Mouse (Mus musculus): Measurements from ENCODE around the gene Tmem163. TPM values are rescaled to one million over a fixed set of nuclear protein-coding genes. Genes with fewer than 3 reads are reported as not detected.

Gene Tmem163
- polyA plus RNA-seq, 1 experiment from 2014 or later = 64.5 TPM

GRCm38 (mm10) chr1:127555822-127556485, 123.4 kb downstream of the Tmem163 start:
- peak; percentile 92 for ATAC-seq (ENCODE audit: low read depth)

DNA sequence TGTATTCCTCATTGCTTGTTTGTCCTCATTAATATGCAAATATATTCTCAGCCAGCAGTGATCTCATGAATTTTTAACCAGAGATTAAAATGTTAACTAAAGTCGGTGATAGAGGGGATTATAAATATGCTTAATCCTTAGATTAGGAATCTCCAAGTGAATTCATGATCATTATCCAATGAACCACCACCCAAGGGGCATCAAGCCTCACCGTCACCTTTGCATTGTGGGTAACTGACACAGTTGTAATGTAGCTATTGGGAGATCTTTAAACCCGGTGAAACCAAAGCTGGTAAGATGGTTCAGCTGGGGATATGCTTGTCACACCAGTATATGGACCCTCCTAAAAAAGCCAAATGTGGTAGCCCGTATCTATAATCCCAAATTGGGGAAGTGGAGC, 131.3 kb downstream of the Tmem163 start:
- 51% methylated on average over 4 of the region's 4 CpGs for WGBS
- ATAC-seq (ENCODE audit: low read depth) = no peak
- no peak overlapping the region for H3K4me2 ChIP-seq (ENCODE audit: low read depth, low read length)

More at GRCm38 (mm10) chr1:127555822-127556485, 123.4 kb downstream of the Tmem163 start:
- Histone ChIP-seq H3K36me3 (ENCODE audit: control insufficient read depth, insufficient read depth, low read length) (no peaks in the 10 kb centered on the region), H3K4me1 (ENCODE audit: control insufficient read depth, insufficient read depth, low read length) (0 out of 2 replicates have a peak, but pooled peaks cover 8% of the 10 kb centered on the region), H3K27ac (ENCODE audit: low read depth, low read length) (peak overlapping the region; percentile 83), H3K4me3 (ENCODE audit: low read depth, low read length) (no peak overlapping the region), H3K4me2 (ENCODE audit: low read depth, low read length) (no peak overlapping the region), H3K9ac (replicated peaks; ENCODE audit: low read depth, low read length) (no peak overlapping the region), H3K27me3 (ENCODE audit: control insufficient read depth, insufficient read depth, low read length) (no peaks in the 10 kb centered on the region), H3K9me3 (ENCODE audit: control insufficient read depth, low read length) (no peaks in the 10 kb centered on the region)
- 15% methylated on average over 6 of the region's 6 CpGs for WGBS

GRCm38 (mm10) chr1:127542756-127543155, 136.6 kb downstream of the Tmem163 start:
- Histone ChIP-seq H3K9me3 (ENCODE audit: control insufficient read depth, low read length) (no peaks in the 10 kb centered on the region), H3K27ac (ENCODE audit: low read depth, low read length) (no peak overlapping the region), H3K36me3 (ENCODE audit: control insufficient read depth, insufficient read depth, low read length) (no peaks in the 10 kb centered on the region), H3K4me1 (ENCODE audit: control insufficient read depth, insufficient read depth, low read length) (peaks cover 2% of the 10 kb centered on the region), H3K27me3 (ENCODE audit: control insufficient read depth, insufficient read depth, low read length) (peaks cover 16% of the 10 kb centered on the region; the same call in 1 of the 2 replicates), H3K4me2 (ENCODE audit: low read depth, low read length) (no peak overlapping the region), H3K4me3 (ENCODE audit: low read depth, low read length) (no peak overlapping the region), H3K9ac (replicated peaks; ENCODE audit: low read depth, low read length) (no peak overlapping the region)
- ATAC-seq (ENCODE audit: low read depth) = no peak
- 18% methylated on average over 1 of the region's 1 CpGs for WGBS

More for the DNA sequence above, 131.3 kb downstream of the Tmem163 start:
- H3K27ac ChIP-seq (ENCODE audit: low read depth, low read length) = no peak overlapping the region
- no peaks in the 10 kb centered on the region for H3K36me3 ChIP-seq (ENCODE audit: control insufficient read depth, insufficient read depth, low read length)
- no peak overlapping the region for H3K4me3 ChIP-seq (ENCODE audit: low read depth, low read length)
- no peaks in the 10 kb centered on the region for H3K27me3 ChIP-seq (ENCODE audit: control insufficient read depth, insufficient read depth, low read length)
- H3K4me1 ChIP-seq (ENCODE audit: control insufficient read depth, insufficient read depth, low read length) = no peaks in the 10 kb centered on the region
- no peak overlapping the region for H3K9ac ChIP-seq (replicated peaks; ENCODE audit: low read depth, low read length)
- no peaks in the 10 kb centered on the region for H3K9me3 ChIP-seq (ENCODE audit: control insufficient read depth, low read length)

GRCm38 (mm10) chr1:127541931-127542330, 137.4 kb downstream of the Tmem163 start:
- WGBS = 88% methylated on average over 7 of the region's 7 CpGs
- Histone ChIP-seq H3K27ac (ENCODE audit: low read depth, low read length) (no peak overlapping the region), H3K4me2 (ENCODE audit: low read depth, low read length) (no peak overlapping the region), H3K36me3 (ENCODE audit: control insufficient read depth, insufficient read depth, low read length) (no peaks in the 10 kb centered on the region), H3K9ac (replicated peaks; ENCODE audit: low read depth, low read length) (no peak overlapping the region), H3K4me1 (ENCODE audit: control insufficient read depth, insufficient read depth, low read length) (peaks cover 11% of the 10 kb centered on the region), H3K4me3 (ENCODE audit: low read depth, low read length) (no peak overlapping the region), H3K27me3 (ENCODE audit: control insufficient read depth, insufficient read depth, low read length) (peaks cover 16% of the 10 kb centered on the region; the same call in 1 of the 2 replicates), H3K9me3 (ENCODE audit: control insufficient read depth, low read length) (no peaks in the 10 kb centered on the region)
- no peak for ATAC-seq (ENCODE audit: low read depth)

DNA sequence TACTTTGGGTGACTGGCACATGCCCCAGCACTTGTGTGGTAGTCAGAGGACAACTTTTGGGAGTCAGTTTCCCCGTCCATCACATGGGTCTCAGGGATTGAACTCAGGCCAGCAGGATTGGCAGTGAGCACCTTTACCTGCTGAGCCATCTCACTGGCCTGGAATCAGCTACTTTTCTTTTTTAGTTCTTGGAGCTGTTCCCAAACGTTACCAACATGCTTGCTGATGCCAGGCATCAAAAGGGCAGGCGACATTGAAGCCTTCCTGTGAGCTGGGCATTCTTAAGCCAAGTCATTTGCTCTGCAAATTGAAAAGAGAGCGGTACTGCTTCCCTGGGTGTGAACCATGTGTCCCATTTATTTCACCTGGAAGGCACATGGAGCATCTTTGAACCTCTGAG, 137.8 kb downstream of the Tmem163 start:
- WGBS = 80% methylated on average over 4 of the region's 4 CpGs
- Histone ChIP-seq H3K27me3 (ENCODE audit: control insufficient read depth, insufficient read depth, low read length) (peaks cover 16% of the 10 kb centered on the region; the same call in 1 of the 2 replicates), H3K36me3 (ENCODE audit: control insufficient read depth, insufficient read depth, low read length) (no peaks in the 10 kb centered on the region), H3K4me1 (ENCODE audit: control insufficient read depth, insufficient read depth, low read length) (peaks cover 15% of the 10 kb centered on the region), H3K27ac (ENCODE audit: low read depth, low read length) (no peak overlapping the region), H3K4me2 (ENCODE audit: low read depth, low read length) (no peak overlapping the region), H3K9ac (replicated peaks; ENCODE audit: low read depth, low read length) (no peak overlapping the region), H3K4me3 (ENCODE audit: low read depth, low read length) (no peak overlapping the region), H3K9me3 (ENCODE audit: control insufficient read depth, low read length) (no peaks in the 10 kb centered on the region)
- ATAC-seq (ENCODE audit: low read depth) = no peak

DNA sequence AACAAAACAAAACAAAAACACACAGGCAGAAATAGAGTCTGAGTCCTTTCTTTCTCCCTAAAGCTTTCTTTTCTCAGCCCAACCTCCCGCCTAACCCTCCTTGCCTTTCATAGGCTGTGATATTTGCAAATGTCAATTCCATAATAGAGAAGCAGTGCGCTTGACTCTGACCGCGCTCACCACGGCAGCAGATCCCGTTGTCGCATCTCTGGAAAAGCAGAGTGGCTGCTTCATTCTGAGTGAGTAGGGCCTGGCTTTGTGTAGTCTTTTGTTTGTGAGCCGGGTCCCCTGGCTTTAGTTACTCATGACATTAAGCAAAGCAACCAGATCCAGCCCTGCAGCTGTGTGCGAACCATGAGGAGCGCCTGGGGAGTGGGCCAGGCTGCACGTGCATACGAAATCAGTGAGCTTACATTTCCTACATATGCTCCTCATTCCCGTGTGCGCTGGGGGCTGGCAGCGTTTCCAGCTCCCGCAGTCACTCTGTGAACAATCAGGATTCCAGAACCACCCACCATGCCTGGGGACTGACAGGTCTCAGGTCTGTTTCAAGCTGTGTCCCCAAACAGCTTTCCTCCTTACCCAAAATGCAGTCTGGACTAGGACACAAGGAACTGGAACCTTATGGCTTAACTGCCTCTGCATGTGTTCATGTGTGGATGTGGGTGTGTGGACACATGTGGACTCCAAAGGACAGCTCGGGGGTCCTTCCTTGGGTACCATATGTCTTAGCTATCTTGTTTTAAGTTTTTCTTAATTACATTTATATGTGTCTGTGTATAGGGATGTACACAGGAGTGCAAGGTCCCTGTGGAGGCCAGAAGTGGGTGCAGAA, 141.9 kb downstream of the Tmem163 start:
- ATAC-seq (ENCODE audit: low read depth) = peak; percentile 86
- Histone ChIP-seq H3K9me3 (ENCODE audit: control insufficient read depth, low read length) (no peaks in the 10 kb centered on the region), H3K4me2 (ENCODE audit: low read depth, low read length) (peak overlapping the region; percentile 32), H3K27ac (ENCODE audit: low read depth, low read length) (peak overlapping the region; percentile 80), H3K9ac (replicated peaks; ENCODE audit: low read depth, low read length) (peak overlapping the region; percentile 41; the same call in 1 of the 2 replicates), H3K4me1 (ENCODE audit: control insufficient read depth, insufficient read depth, low read length) (peaks cover 28% of the 10 kb centered on the region), H3K4me3 (ENCODE audit: low read depth, low read length) (no peak overlapping the region), H3K36me3 (ENCODE audit: control insufficient read depth, insufficient read depth, low read length) (no peaks in the 10 kb centered on the region), H3K27me3 (ENCODE audit: control insufficient read depth, insufficient read depth, low read length) (peaks cover 31% of the 10 kb centered on the region)
- WGBS = 10% methylated on average over 17 of the region's 17 CpGs

DNA sequence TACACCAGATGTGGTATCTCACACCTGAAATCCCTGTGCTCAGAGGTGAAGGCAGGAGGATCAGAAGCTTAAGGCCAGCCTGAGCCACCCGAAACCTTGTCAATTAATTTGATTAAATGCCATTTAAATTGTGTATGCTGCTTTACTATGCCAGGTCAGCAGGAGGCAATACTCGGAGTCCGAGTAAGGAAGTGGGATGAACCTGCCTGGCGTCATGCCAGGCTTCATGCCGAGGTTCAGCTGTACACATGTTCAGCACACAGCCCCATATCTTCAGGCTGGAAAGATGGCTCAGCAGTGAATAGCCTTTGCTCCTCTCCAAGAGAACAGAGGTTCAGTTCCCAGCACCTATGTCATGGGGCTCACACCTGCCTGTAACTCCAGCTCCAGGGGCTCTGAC, 142.9 kb downstream of the Tmem163 start:
- Histone ChIP-seq H3K4me2 (ENCODE audit: low read depth, low read length) (peak overlapping the region; percentile 32), H3K9me3 (ENCODE audit: control insufficient read depth, low read length) (no peaks in the 10 kb centered on the region), H3K9ac (replicated peaks; ENCODE audit: low read depth, low read length) (peak overlapping the region; percentile 41; the same call in 1 of the 2 replicates), H3K27ac (ENCODE audit: low read depth, low read length) (peak overlapping the region; percentile 80), H3K27me3 (ENCODE audit: control insufficient read depth, insufficient read depth, low read length) (peaks cover 25% of the 10 kb centered on the region), H3K4me3 (ENCODE audit: low read depth, low read length) (no peak overlapping the region), H3K4me1 (ENCODE audit: control insufficient read depth, insufficient read depth, low read length) (peaks cover 33% of the 10 kb centered on the region), H3K36me3 (ENCODE audit: control insufficient read depth, insufficient read depth, low read length) (no peaks in the 10 kb centered on the region)
- no peak for ATAC-seq (ENCODE audit: low read depth)
- WGBS = 22% methylated on average over 5 of the region's 5 CpGs

- H3K4me1 ChIP-seq (ENCODE audit: control insufficient read depth, insufficient read depth, low read length) = peaks cover 28% of the 10 kb centered on the region
- WGBS = 58% methylated on average over 5 of the region's 5 CpGs
- ATAC-seq (ENCODE audit: low read depth) = peak; percentile 9; the same call in 1 of the 2 replicates
- no peak overlapping the region for H3K9ac ChIP-seq (replicated peaks; ENCODE audit: low read depth, low read length)
- no peak overlapping the region for H3K4me3 ChIP-seq (ENCODE audit: low read depth, low read length)
- no peak overlapping the region for H3K4me2 ChIP-seq (ENCODE audit: low read depth, low read length)
- peak overlapping the region; percentile 30; the same call in 1 of the 2 replicates for H3K27ac ChIP-seq (ENCODE audit: low read depth, low read length)
- H3K27me3 ChIP-seq (ENCODE audit: control insufficient read depth, insufficient read depth, low read length) = peaks cover 25% of the 10 kb centered on the region
- no peaks in the 10 kb centered on the region for H3K36me3 ChIP-seq (ENCODE audit: control insufficient read depth, insufficient read depth, low read length)
- no peaks in the 10 kb centered on the region for H3K9me3 ChIP-seq (ENCODE audit: control insufficient read depth, low read length)
These were observed 147.6 kb downstream of the Tmem163 start for GRCm38 (mm10) chr1:127531723-127532122.
